Mouse (Mus musculus): ENCODE data around the gene Crip3.

- TF ChIP-seq CTCF (IDR thresholded peaks at IDR 0.05; ENCODE audit: borderline replicate concordance, control insufficient read depth, extremely low read depth, insufficient read depth, low read length, poor library complexity) (no peak), POLR2A (IDR thresholded peaks at IDR 0.05; ENCODE audit: control insufficient read depth, extremely low read depth, insufficient read depth, low read length, poor library complexity) (no peak)
These were observed 9.7 kb downstream of the Crip3 start, which contains the start of gene Slc22a7 for GRCm38 (mm10) chr17:46438298-46438873.
